Mouse (Mus musculus): ENCODE measurements at regions not wholly inside any gene's neighbourhood (a gene's known extent, or its start where the extent isn't known, plus 50 kb on each side); places are given as distances from the start of the nearest gene placed in this dataset.

GRCm38 (mm10) chr10:113105771-113106430, 177.1 kb upstream of the Atxn7l3b start:
- no peak for TF ChIP-seq POLR2A (IDR thresholded peaks at IDR 0.05; ENCODE audit: insufficient read length, low read depth)
- no peak for TF ChIP-seq MYOG (IDR thresholded peaks at IDR 0.05; ENCODE audit: control insufficient read depth in 1 of 3, insufficient read depth in 1 of 3, insufficient read length in 2 of 3, low read depth in 2 of 3)
- no peak for TF ChIP-seq E2F4 (IDR thresholded peaks at IDR 0.05; ENCODE audit: insufficient read depth)
- no peak for TF ChIP-seq USF1 (IDR thresholded peaks at IDR 0.05; ENCODE audit: low read depth)
- no peak for TF ChIP-seq CEBPB (IDR thresholded peaks at IDR 0.05; ENCODE audit: insufficient read depth, poor library complexity, severe bottlenecking)
- no peak for TF ChIP-seq TCF12 (IDR thresholded peaks at IDR 0.05; ENCODE audit: insufficient read depth, poor library complexity, severe bottlenecking)
- TF ChIP-seq MYOD1 (IDR thresholded peaks at IDR 0.05; ENCODE audit: control insufficient read depth in 1 of 3, insufficient read length in 2 of 3, low read depth in 2 of 3) = no peak

Measured in myocyte (in vitro differentiated cells).